Mouse (Mus musculus): ENCODE data around the gene Tmem215.

The Tmem215 gene

GRCm38 (mm10) chr4:40471880-40472279, at the start of gene Tmem215:
Gene Tmem215 (plus strand): TSS chr4:40472180.
- no peak for DNase-seq (ENCODE audit: low read depth, low spot score)

- peak; percentile 39 for DNase-seq (ENCODE audit: low read depth, low spot score)
These were observed 40.1 kb upstream of the Tmem215 start for GRCm38 (mm10) chr4:40431916-40432315.

- peak; percentile 10 for DNase-seq (ENCODE audit: low read depth, low spot score)
These were observed 38.6 kb upstream of the Tmem215 start for GRCm38 (mm10) chr4:40433379-40433778.

GRCm38 (mm10) chr4:40434388-40434787, 37.6 kb upstream of the Tmem215 start:
- DNase-seq (ENCODE audit: low read depth, low spot score): no peak

- DNase-seq (ENCODE audit: low read depth, low spot score): no peak
These were observed 28.4 kb upstream of the Tmem215 start for GRCm38 (mm10) chr4:40443565-40443964.

- DNase-seq (ENCODE audit: low read depth, low spot score): no peak
These were observed 935 bp downstream of the Tmem215 start for GRCm38 (mm10) chr4:40472700-40473530.

GRCm38 (mm10) chr4:40473911-40474310, 1.9 kb downstream of the Tmem215 start:
- DNase-seq (ENCODE audit: low read depth, low spot score): no peak

- no peak for DNase-seq (ENCODE audit: low read depth, low spot score)
These were observed 6.0 kb downstream of the Tmem215 start for GRCm38 (mm10) chr4:40477963-40478362.

GRCm38 (mm10) chr4:40486546-40486945, 14.6 kb downstream of the Tmem215 start:
- no peak for DNase-seq (ENCODE audit: low read depth, low spot score)

GRCm38 (mm10) chr4:40491731-40492130, 19.8 kb downstream of the Tmem215 start:
- no peak for DNase-seq (ENCODE audit: low read depth, low spot score)

GRCm38 (mm10) chr4:40496354-40496753, 24.4 kb downstream of the Tmem215 start:
- DNase-seq (ENCODE audit: low read depth, low spot score): no peak

- DNase-seq (ENCODE audit: low read depth, low spot score): no peak
These were observed 24.8 kb downstream of the Tmem215 start for GRCm38 (mm10) chr4:40496828-40497227.

GRCm38 (mm10) chr4:40499812-40500591, 28.0 kb downstream of the Tmem215 start:
- DNase-seq (ENCODE audit: low read depth, low spot score): no peak

- no peak for DNase-seq (ENCODE audit: low read depth, low spot score)
These were observed 30.5 kb downstream of the Tmem215 start for GRCm38 (mm10) chr4:40502459-40502858.

GRCm38 (mm10) chr4:40509534-40509933, 37.6 kb downstream of the Tmem215 start:
- no peak for DNase-seq (ENCODE audit: low read depth, low spot score)

- DNase-seq (ENCODE audit: low read depth, low spot score): no peak
These were observed 41.3 kb downstream of the Tmem215 start for GRCm38 (mm10) chr4:40513235-40513634.

- no peak for DNase-seq (ENCODE audit: low read depth, low spot score)
These were observed 46.8 kb downstream of the Tmem215 start for GRCm38 (mm10) chr4:40518545-40519324.
